Mouse (Mus musculus) stomach, postnatal 0 days (tissue): Measurements from ENCODE around the gene Pdf. TPM values are rescaled to one million over a fixed set of nuclear protein-coding genes. Genes with fewer than 3 reads are reported as not detected.

Source experiments
- ATAC-seq: fragments of 200-750 bp; cut with Nextera tagmentation; 2 replicates; pipeline ENCODE4 v1.8.0; 2017; ENCODE audit not compliant: low FRiP score, low TSS enrichment
- DNase-seq: peaks from one replicate; pipeline ENCODE4 v3.0.0-alpha.2; 2016; ENCODE audit warnings: low spot score
- H3K27ac ChIP-seq: fragments of 300-500 bp; sonication (generic); replicated peaks from 2 replicates; pipeline ENCODE4 v1.5.1; 2014; ENCODE audit warnings: mild to moderate bottlenecking, control low read depth
- H3K27me3 ChIP-seq: fragments of 300-500 bp; sonication (generic); 2 replicates; pipeline ENCODE4 v1.6.1; 2014; ENCODE audit warnings: low read length; ENCODE audit not compliant: control insufficient read depth, insufficient read depth
- H3K36me3 ChIP-seq: fragments of 300-500 bp; sonication (generic); 2 replicates; pipeline ENCODE4 v1.6.1; 2014; ENCODE audit warnings: low read length, mixed read lengths; ENCODE audit not compliant: control insufficient read depth, insufficient read depth
- H3K4me1 ChIP-seq: fragments of 300-500 bp; sonication (generic); replicated peaks from 2 replicates; pipeline ENCODE4 v1.6.1; 2014; ENCODE audit warnings: antibody characterized with exemption; ENCODE audit not compliant: control insufficient read depth, insufficient read depth
- H3K4me2 ChIP-seq: fragments of 300-500 bp; sonication (generic); replicated peaks from 2 replicates; pipeline ENCODE4 v1.6.1; 2014; ENCODE audit warnings: low read depth, mild to moderate bottlenecking, control low read depth, moderate library complexity
- H3K4me3 ChIP-seq: fragments of 300-500 bp; sonication (generic); 2 replicates; pipeline ENCODE4 v1.5.1; 2014; ENCODE audit warnings: low read depth, low read length, control low read depth
- H3K9ac ChIP-seq: fragments of 300-500 bp; sonication (generic); 2 replicates; pipeline ENCODE4 v1.6.1; 2014; ENCODE audit warnings: mild to moderate bottlenecking, low read length, control low read depth, mixed read lengths
- H3K9me3 ChIP-seq: fragments of 300-500 bp; sonication (generic); 2 replicates; pipeline ENCODE4 v1.6.1; 2016; ENCODE audit warnings: low read length; ENCODE audit not compliant: control insufficient read depth
- CTCF ChIP-seq: IDR thresholded peaks from 2 replicates; pipeline ENCODE4 v1.5.1; 2016; ENCODE audit warnings: antibody characterized with exemption, low read depth, mild to moderate bottlenecking, moderate library complexity
- EP300 ChIP-seq: optimal IDR thresholded peaks from 2 replicates; pipeline ENCODE3; 2016; ENCODE audit warnings: antibody characterized with exemption
- WGBS: fragments of 180-500 bp; shearing (Covaris S2); extraction: QIAGEN DNeasy Blood & Tissue Kit; methylation state at CpG from one replicate; pipeline ENCODE4 v1.1.7; 2014; 5-methylcytosine and 5-hydroxymethylcytosine counted together
- polyA plus RNA-seq: library from polyadenylated mRNA; unstranded; fragments of >200 nt; fragmentation: Nextera tagmentation; extraction: Ambion mirVana; gene quantifications from 2 replicates; pipeline ENCODE4 v1.2.1, GENCODE M21; 2015

Gene Pdf
- polyA plus RNA-seq, 1 experiment from 2014 or later = 26.5 TPM

- peak; percentile 61; the same call in 1 of the 2 replicates for ATAC-seq
- peaks cover 4% of the 10 kb centered on the region; the same call in 1 of the 2 replicates for H3K36me3 ChIP-seq
- 45% methylated on average over 1 of the region's 1 CpGs for WGBS
Observed at GRCm38 (mm10) chr8:107062613-107063012, 14.2 kb upstream of the Pdf start.

DNA sequence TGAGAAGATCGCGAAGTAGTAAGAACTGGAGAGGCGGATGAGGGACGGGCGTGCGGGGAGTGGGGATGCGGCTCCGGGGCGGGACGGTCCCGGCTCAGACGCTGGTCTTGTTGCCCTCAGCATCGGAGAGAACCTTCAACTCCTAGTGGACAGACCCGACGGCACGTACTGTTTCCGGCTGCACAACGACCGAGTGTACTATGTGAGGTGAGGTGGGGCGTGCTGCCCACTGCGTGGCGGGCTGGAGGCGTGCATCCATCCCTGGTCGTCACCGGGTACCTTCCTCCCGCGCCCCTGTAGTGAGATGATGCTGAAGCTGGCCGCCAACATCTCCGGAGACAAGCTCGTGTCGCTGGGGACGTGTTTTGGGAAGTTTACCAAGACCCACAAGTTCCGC lies 8.6 kb upstream of the Pdf start:
- peak overlapping the region; percentile 67 for H3K27ac ChIP-seq
- peaks cover 13% of the 10 kb centered on the region; the same call in 1 of the 2 replicates for H3K36me3 ChIP-seq
- H3K9me3 ChIP-seq = no peaks in the 10 kb centered on the region
- TF ChIP-seq EP300 = no peak
- 0 out of 2 replicates have a peak, but pooled peaks have one; percentile 22 for TF ChIP-seq CTCF
- DNase-seq = no peak
- peak overlapping the region; percentile 90 for H3K4me2 ChIP-seq
- WGBS = under 1% methylated on average over 33 of the region's 33 CpGs
- peak overlapping the region; percentile 85 for H3K9ac ChIP-seq
- 0 out of 2 replicates have a peak, but pooled peaks cover 2% of the 10 kb centered on the region for H3K4me1 ChIP-seq
- ATAC-seq = peak; percentile 70
- H3K4me3 ChIP-seq = peak overlapping the region; percentile 96
- no peaks in the 10 kb centered on the region for H3K27me3 ChIP-seq

More at GRCm38 (mm10) chr8:107062613-107063012, 14.2 kb upstream of the Pdf start:
- H3K9ac ChIP-seq = no peak overlapping the region
- H3K27me3 ChIP-seq = no peaks in the 10 kb centered on the region
- TF ChIP-seq CTCF (no peak), EP300 (no peak)
- no peaks in the 10 kb centered on the region for H3K4me1 ChIP-seq
- H3K4me3 ChIP-seq = no peak overlapping the region
- H3K9me3 ChIP-seq = no peaks in the 10 kb centered on the region
- no peak overlapping the region for H3K4me2 ChIP-seq
- no peak for DNase-seq
- H3K27ac ChIP-seq = no peak overlapping the region

- peak within 1 kb of the TSS; percentile 90 for H3K4me2 ChIP-seq
- DNase-seq = peak; percentile 97
- peak within 1 kb of the TSS; percentile 94 for H3K9ac ChIP-seq
- peak within 1 kb of the TSS; percentile 96 for H3K4me3 ChIP-seq
- peaks cover 16% of the 10 kb centered on the region; the same call in 1 of the 2 replicates for H3K36me3 ChIP-seq
- H3K9me3 ChIP-seq = no peaks in the 10 kb centered on the region
- no peaks in the 10 kb centered on the region for H3K27me3 ChIP-seq
- under 1% methylated on average over 87 of the region's 88 CpGs for WGBS
- TF ChIP-seq EP300 = no peak
- no peak for TF ChIP-seq CTCF
- H3K4me1 ChIP-seq = 0 out of 2 replicates have a peak, but pooled peaks cover 2% of the 10 kb centered on the region
- peak within 1 kb of the TSS; percentile 90 for H3K27ac ChIP-seq
- peak; percentile 96 for ATAC-seq
Observed at GRCm38 (mm10) chr8:107056076-107056972, 7.9 kb upstream of the Pdf start, which contains the start of the genes Cog8 and Nip7. Cog8 (minus strand) TSS chr8:107056689. Nip7 (plus strand) TSS chr8:107056877.

- no peak overlapping the region for H3K4me3 ChIP-seq
- TF ChIP-seq EP300 = no peak
- WGBS = 93% methylated on average over 8 of the region's 8 CpGs
Observed at GRCm38 (mm10) chr8:107052046-107052445, 3.6 kb upstream of the Pdf start.

GRCm38 (mm10) chr8:107049480-107049879 lies 1.1 kb upstream of the Pdf start:
- WGBS = 96% methylated on average over 4 of the region's 4 CpGs
- peak overlapping the region; percentile 88 for H3K4me2 ChIP-seq

More at GRCm38 (mm10) chr8:107052046-107052445, 3.6 kb upstream of the Pdf start:
- Histone ChIP-seq H3K4me2 (no peak overlapping the region), H3K4me1 (0 out of 2 replicates have a peak, but pooled peaks cover 2% of the 10 kb centered on the region), H3K9me3 (no peaks in the 10 kb centered on the region), H3K36me3 (peaks cover 13% of the 10 kb centered on the region; the same call in 1 of the 2 replicates), H3K27ac (no peak overlapping the region), H3K27me3 (no peaks in the 10 kb centered on the region), H3K9ac (no peak overlapping the region)
- no peak for DNase-seq
- no peak for ATAC-seq

More at GRCm38 (mm10) chr8:107049480-107049879, 1.1 kb upstream of the Pdf start:
- H3K9ac ChIP-seq = no peak overlapping the region
- no peak for TF ChIP-seq CTCF
- TF ChIP-seq EP300 = no peak
- peaks cover 20% of the 10 kb centered on the region; the same call in 1 of the 2 replicates for H3K36me3 ChIP-seq
- ATAC-seq = no peak
- H3K4me1 ChIP-seq = no peaks in the 10 kb centered on the region
- H3K27me3 ChIP-seq = no peaks in the 10 kb centered on the region
- peak overlapping the region; percentile 89; the same call in 1 of the 2 replicates for H3K4me3 ChIP-seq
- no peaks in the 10 kb centered on the region for H3K9me3 ChIP-seq
- H3K27ac ChIP-seq = no peak overlapping the region
- DNase-seq = no peak
